26 mouse cellular contexts compared by ENCODE assay signal in the genomic region with DNA sequence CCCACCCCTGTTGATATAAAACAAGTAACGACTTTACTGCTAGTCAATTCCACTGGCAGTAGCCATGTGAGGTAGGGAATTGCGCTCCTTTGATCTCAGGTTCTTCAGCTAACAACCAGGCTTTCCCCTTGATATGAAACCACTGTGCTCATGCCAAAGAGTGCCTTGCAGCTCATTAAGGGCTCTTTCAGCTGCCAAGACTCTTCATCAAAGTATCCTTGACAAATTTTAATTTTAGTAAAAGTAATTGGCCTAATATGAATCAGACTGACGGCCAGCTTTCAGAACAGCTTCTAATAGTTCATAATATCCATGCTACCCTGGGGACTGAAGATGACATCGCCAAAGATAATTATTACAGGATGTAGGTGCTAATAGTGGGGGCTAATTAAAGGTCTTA.
DNase-seq lines count a peak whose midpoint lies in the region; ATAC-seq lines count a peak whose summit lies in the region.
"Had no signal": no experiment of that assay in that cellular context is flagged by ENCODE, and none has a peak within 500 bp of the region (broad histone marks: within the 10 kb centered on the region; RNA-seq: fewer than 3 reads in every experiment).

No protein-coding gene starts in this region.

- H3K4me1 ChIP-seq in forebrain, embryonic 14.5 days (ENCODE audit: control insufficient read depth, insufficient read depth, low read length): no peaks in the 10 kb centered on the region
- no peaks in the 10 kb centered on the region for H3K4me1 ChIP-seq in forebrain, embryonic 16.5 days (replicated peaks; ENCODE audit: control insufficient read depth, insufficient read depth, low read length)
- H3K4me1 ChIP-seq in hindbrain, embryonic 15.5 days (replicated peaks): no peaks in the 10 kb centered on the region
- H3K4me1 ChIP-seq in hindbrain, embryonic 11.5 days (replicated peaks; ENCODE audit: control insufficient read depth, insufficient read depth, low read length): no peaks in the 10 kb centered on the region
- H3K4me1 ChIP-seq in neural tube, embryonic 15.5 days: no peaks in the 10 kb centered on the region
- no peaks in the 10 kb centered on the region for H3K4me1 ChIP-seq in limb, embryonic 10.5 days
- H3K4me1 ChIP-seq: embryonic facial prominence, embryonic 13.5 days; embryonic facial prominence, embryonic 15.5 days; forebrain, embryonic 10.5 days; forebrain, embryonic 12.5 days; forebrain, embryonic 15.5 days had no signal

- peak; percentile 27 for DNase-seq in forebrain, embryonic 14.5 days (ENCODE audit: low spot score)
- DNase-seq in hindbrain, embryonic 11.5 days (ENCODE audit: low spot score): no peak
- DNase-seq in neural tube, embryonic 10.5 days (ENCODE audit: extremely low spot score, low spot score): no peak
- no peak for DNase-seq in limb, embryonic 10.5 days (ENCODE audit: low spot score)
- DNase-seq: adrenal gland, adult 2 months; adrenal gland, postnatal 10 days; adrenal gland, postnatal 25 days; B cell, adult 2 months; cerebellum, adult 11-12 months; cerebellum, adult 2 months; cerebellum, adult 9-10 months; cerebellum, postnatal 14 days; cerebellum, postnatal 36 days; embryo, embryonic 11 days had no signal

- no peaks in the 10 kb centered on the region for H3K9me3 ChIP-seq in forebrain, embryonic 14.5 days (replicated peaks; ENCODE audit: control insufficient read depth, low read length)
- no peaks in the 10 kb centered on the region for H3K9me3 ChIP-seq in forebrain, embryonic 16.5 days (ENCODE audit: control insufficient read depth, low read length)
- no peaks in the 10 kb centered on the region for H3K9me3 ChIP-seq in hindbrain, embryonic 15.5 days
- no peaks in the 10 kb centered on the region for H3K9me3 ChIP-seq in hindbrain, embryonic 11.5 days (ENCODE audit: control insufficient read depth, low read length)
- no peaks in the 10 kb centered on the region for H3K9me3 ChIP-seq in neural tube, embryonic 15.5 days (replicated peaks)
- no peaks in the 10 kb centered on the region for H3K9me3 ChIP-seq in limb, embryonic 10.5 days (replicated peaks)
- H3K9me3 ChIP-seq: embryonic facial prominence, embryonic 13.5 days; embryonic facial prominence, embryonic 15.5 days; forebrain, embryonic 10.5 days; forebrain, embryonic 12.5 days; forebrain, embryonic 15.5 days had no signal

- no peaks in the 10 kb centered on the region for H3K36me3 ChIP-seq in forebrain, embryonic 14.5 days (ENCODE audit: control insufficient read depth, insufficient read depth, low read length)
- H3K36me3 ChIP-seq in forebrain, embryonic 16.5 days (ENCODE audit: control insufficient read depth, insufficient read depth): no peaks in the 10 kb centered on the region
- H3K36me3 ChIP-seq in hindbrain, embryonic 15.5 days: no peaks in the 10 kb centered on the region
- no peaks in the 10 kb centered on the region for H3K36me3 ChIP-seq in hindbrain, embryonic 11.5 days (ENCODE audit: control insufficient read depth, insufficient read depth, low read length)
- H3K36me3 ChIP-seq in neural tube, embryonic 15.5 days: no peaks in the 10 kb centered on the region
- no peaks in the 10 kb centered on the region for H3K36me3 ChIP-seq in limb, embryonic 10.5 days
- H3K36me3 ChIP-seq: embryonic facial prominence, embryonic 13.5 days; embryonic facial prominence, embryonic 15.5 days; forebrain, embryonic 10.5 days; forebrain, embryonic 12.5 days; forebrain, embryonic 15.5 days; G1E had no signal

- H3K27ac ChIP-seq in forebrain, embryonic 14.5 days (ENCODE audit: low read depth, low read length): no peak overlapping the region
- no peak overlapping the region for H3K27ac ChIP-seq in forebrain, embryonic 16.5 days (ENCODE audit: low read length)
- H3K27ac ChIP-seq in hindbrain, embryonic 15.5 days (replicated peaks): no peak overlapping the region
- H3K27ac ChIP-seq in hindbrain, embryonic 11.5 days (ENCODE audit: low read depth, low read length): no peak overlapping the region
- H3K27ac ChIP-seq in neural tube, embryonic 15.5 days (replicated peaks): no peak overlapping the region
- H3K27ac ChIP-seq in limb, embryonic 10.5 days: no peak overlapping the region
- H3K27ac ChIP-seq: embryonic facial prominence, embryonic 13.5 days; embryonic facial prominence, embryonic 15.5 days; forebrain, embryonic 10.5 days; forebrain, embryonic 12.5 days; forebrain, embryonic 15.5 days had no signal

- 74% methylated on average over 4 of the region's 4 CpGs for WGBS in forebrain, embryonic 14.5 days
- 63% methylated on average over 4 of the region's 4 CpGs for WGBS in forebrain, embryonic 16.5 days
- WGBS in hindbrain, embryonic 15.5 days: 71% methylated on average over 4 of the region's 4 CpGs
- WGBS in hindbrain, embryonic 11.5 days: 94% methylated on average over 4 of the region's 4 CpGs
- 72% methylated on average over 4 of the region's 4 CpGs for WGBS in neural tube, embryonic 15.5 days
- 73% methylated on average over 4 of the region's 4 CpGs for WGBS in limb, embryonic 10.5 days

- no peak overlapping the region for H3K4me2 ChIP-seq in forebrain, embryonic 14.5 days (ENCODE audit: low read length)
- H3K4me2 ChIP-seq in forebrain, embryonic 16.5 days (ENCODE audit: low read length): no peak overlapping the region
- H3K4me2 ChIP-seq in hindbrain, embryonic 15.5 days: no peak overlapping the region
- no peak overlapping the region for H3K4me2 ChIP-seq in hindbrain, embryonic 11.5 days (replicated peaks; ENCODE audit: low read depth, low read length)
- no peak overlapping the region for H3K4me2 ChIP-seq in neural tube, embryonic 15.5 days
- H3K4me2 ChIP-seq: embryonic facial prominence, embryonic 13.5 days; embryonic facial prominence, embryonic 15.5 days; forebrain, embryonic 12.5 days; forebrain, embryonic 15.5 days had no signal

- H3K4me3 ChIP-seq in forebrain, embryonic 14.5 days (ENCODE audit: low read depth, low read length): no peak overlapping the region
- H3K4me3 ChIP-seq in forebrain, embryonic 16.5 days (replicated peaks; ENCODE audit: low read length): no peak overlapping the region
- no peak overlapping the region for H3K4me3 ChIP-seq in hindbrain, embryonic 15.5 days
- no peak overlapping the region for H3K4me3 ChIP-seq in hindbrain, embryonic 11.5 days (ENCODE audit: low read depth, low read length)
- H3K4me3 ChIP-seq in neural tube, embryonic 15.5 days (replicated peaks): no peak overlapping the region
- H3K4me3 ChIP-seq in limb, embryonic 10.5 days: no peak overlapping the region
- H3K4me3 ChIP-seq: embryonic facial prominence, embryonic 13.5 days; embryonic facial prominence, embryonic 15.5 days; erythroblast, embryonic 14.5 days; forebrain, embryonic 10.5 days; forebrain, embryonic 12.5 days; forebrain, embryonic 15.5 days had no signal

- H3K9ac ChIP-seq in forebrain, embryonic 14.5 days (ENCODE audit: low read length): no peak overlapping the region
- no peak overlapping the region for H3K9ac ChIP-seq in forebrain, embryonic 16.5 days (replicated peaks; ENCODE audit: low read depth, low read length)
- H3K9ac ChIP-seq in hindbrain, embryonic 15.5 days: no peak overlapping the region
- no peak overlapping the region for H3K9ac ChIP-seq in hindbrain, embryonic 11.5 days (ENCODE audit: low read depth, low read length)
- H3K9ac ChIP-seq in neural tube, embryonic 15.5 days (replicated peaks): no peak overlapping the region
- H3K9ac ChIP-seq: embryonic facial prominence, embryonic 13.5 days; embryonic facial prominence, embryonic 15.5 days; forebrain, embryonic 12.5 days; forebrain, embryonic 15.5 days had no signal

- no peaks in the 10 kb centered on the region for H3K27me3 ChIP-seq in forebrain, embryonic 14.5 days (replicated peaks; ENCODE audit: control insufficient read depth, insufficient read depth, low read length)
- no peaks in the 10 kb centered on the region for H3K27me3 ChIP-seq in forebrain, embryonic 16.5 days (replicated peaks; ENCODE audit: control insufficient read depth, insufficient read depth, low read length)
- no peaks in the 10 kb centered on the region for H3K27me3 ChIP-seq in hindbrain, embryonic 15.5 days
- H3K27me3 ChIP-seq in hindbrain, embryonic 11.5 days (ENCODE audit: control insufficient read depth, insufficient read depth, low read length): no peaks in the 10 kb centered on the region
- no peaks in the 10 kb centered on the region for H3K27me3 ChIP-seq in neural tube, embryonic 15.5 days (replicated peaks)
- H3K27me3 ChIP-seq in limb, embryonic 10.5 days (ENCODE audit: low read depth, poor library complexity, severe bottlenecking): no peaks in the 10 kb centered on the region
- H3K27me3 ChIP-seq: CH12.LX; embryonic facial prominence, embryonic 13.5 days; embryonic facial prominence, embryonic 15.5 days; forebrain, embryonic 12.5 days; forebrain, embryonic 15.5 days had no signal

- no peak for ATAC-seq in forebrain, embryonic 14.5 days
- ATAC-seq in forebrain, embryonic 16.5 days: no peak
- 0 out of 2 replicates have a peak, but pooled peaks have one; percentile 56 for ATAC-seq in hindbrain, embryonic 15.5 days (ENCODE audit: low FRiP score, low read depth)
- no peak for ATAC-seq in hindbrain, embryonic 11.5 days (ENCODE audit: low FRiP score)
- 0 out of 2 replicates have a peak, but pooled peaks have one; percentile 31 for ATAC-seq in neural tube, embryonic 15.5 days (ENCODE audit: low FRiP score)
- ATAC-seq: CD4-positive, CD25-positive, alpha-beta regulatory T cell, adult 4 months; forebrain, embryonic 15.5 days had no signal

Comparison
In these comparisons a context has a peak if more than half of its experiments do, and no peak if none do; other contexts are left out.
1. ATAC-seq: peak in hindbrain, embryonic 15.5 days (single experiment) and neural tube, embryonic 15.5 days (single experiment); none in forebrain, embryonic 14.5 days (single experiment), forebrain, embryonic 16.5 days (single experiment) and hindbrain, embryonic 11.5 days (single experiment).